Mouse (Mus musculus) small intestine, adult 2 months (tissue): ENCODE data around the gene Synpo2.

Source experiments
- CTCF ChIP-seq: fragments of 200-500 bp; IDR thresholded peaks from 2 replicates; pipeline ENCODE4 v1.5.1; 2012; ENCODE audit warnings: low read depth, mild to moderate bottlenecking, control low read depth, inconsistent platforms, low read length, moderate library complexity, mixed read lengths; ENCODE audit not compliant: insufficient replicate concordance, insufficient read length; ENCODE audit errors: extremely low read depth
- POLR2A ChIP-seq: fragments of 200-500 bp; IDR thresholded peaks from 2 replicates; pipeline ENCODE4 v1.6.1; 2012; ENCODE audit warnings: low read depth, mild to moderate bottlenecking, control low read depth, inconsistent platforms, low read length, moderate library complexity

GRCm38 (mm10) chr3:123164183-123164582, 71.8 kb downstream of the Synpo2 start:
- no peak for TF ChIP-seq CTCF
- TF ChIP-seq POLR2A, result no peak
